Mouse (Mus musculus): ENCODE measurements at regions not wholly inside any gene's neighbourhood (a gene's known extent, or its start where the extent isn't known, plus 50 kb on each side); places are given as distances from the start of the nearest gene placed in this dataset.
A peak's percentile ranks its signal among the peaks of the same experiment; 100 is the strongest.

- Histone ChIP-seq H3K9ac (replicated peaks; ENCODE audit: low read length, poor library complexity, severe bottlenecking) (no peak overlapping the region), H3K27me3 (ENCODE audit: insufficient read depth, low read length) (no peaks in the 10 kb centered on the region), H3K36me3 (ENCODE audit: insufficient read depth, low read length) (no peaks in the 10 kb centered on the region), H3K4me2 (ENCODE audit: low read depth, low read length, poor library complexity, severe bottlenecking) (no peak overlapping the region), H3K27ac (ENCODE audit: low read depth, low read length) (no peak overlapping the region), H3K9me3 (ENCODE audit: low read length) (no peaks in the 10 kb centered on the region), H3K4me1 (ENCODE audit: insufficient read depth, low read length) (no peaks in the 10 kb centered on the region), H3K4me3 (ENCODE audit: low read depth, low read length) (no peak overlapping the region)
- no peak for TF ChIP-seq CTCF (IDR thresholded peaks at IDR 0.05)
- WGBS = 10% methylated on average over 1 of the region's 1 CpGs
- ATAC-seq (ENCODE audit: low FRiP score) (no peak), DNase-seq (ENCODE audit: low spot score) (no peak)
These were observed 653.6 kb downstream of the Bcl11a start for GRCm38 (mm10) chr11:24731431-24731830.

GRCm38 (mm10) chr11:24739710-24740255, 661.9 kb downstream of the Bcl11a start:
- DNase-seq (ENCODE audit: low spot score) = peak; percentile 34
- no peak for TF ChIP-seq CTCF (IDR thresholded peaks at IDR 0.05)
- no peaks in the 10 kb centered on the region; the same call in none of the 2 replicates for H3K4me1 ChIP-seq (ENCODE audit: insufficient read depth, low read length)

GRCm38 (mm10) chr11:24740466-24740865, 662.6 kb downstream of the Bcl11a start:
- H3K4me3 ChIP-seq (ENCODE audit: low read depth, low read length) = no peak overlapping the region
- DNase-seq (ENCODE audit: low spot score) (no peak), ATAC-seq (ENCODE audit: low FRiP score) (no peak)
- no peak overlapping the region for H3K27ac ChIP-seq (ENCODE audit: low read depth, low read length)
- H3K4me1 ChIP-seq (ENCODE audit: insufficient read depth, low read length) = no peaks in the 10 kb centered on the region; the same call in none of the 2 replicates
- H3K27me3 ChIP-seq (ENCODE audit: insufficient read depth, low read length) = no peaks in the 10 kb centered on the region
- no peak for TF ChIP-seq CTCF (IDR thresholded peaks at IDR 0.05)
- H3K9ac ChIP-seq (replicated peaks; ENCODE audit: low read length, poor library complexity, severe bottlenecking) = no peak overlapping the region
- H3K36me3 ChIP-seq (ENCODE audit: insufficient read depth, low read length) = no peaks in the 10 kb centered on the region
- 25% methylated on average over 2 of the region's 2 CpGs for WGBS
- no peak overlapping the region for H3K4me2 ChIP-seq (ENCODE audit: low read depth, low read length, poor library complexity, severe bottlenecking)
- no peaks in the 10 kb centered on the region for H3K9me3 ChIP-seq (ENCODE audit: low read length)

More at GRCm38 (mm10) chr11:24739710-24740255, 661.9 kb downstream of the Bcl11a start:
- Histone ChIP-seq H3K4me2 (ENCODE audit: low read depth, low read length, poor library complexity, severe bottlenecking) (peak overlapping the region; percentile 49), H3K27me3 (ENCODE audit: insufficient read depth, low read length) (no peaks in the 10 kb centered on the region), H3K9ac (replicated peaks; ENCODE audit: low read length, poor library complexity, severe bottlenecking) (peak overlapping the region; percentile 42; the same call in 1 of the 2 replicates), H3K4me3 (ENCODE audit: low read depth, low read length) (peak overlapping the region; percentile 12; the same call in 1 of the 2 replicates), H3K36me3 (ENCODE audit: insufficient read depth, low read length) (no peaks in the 10 kb centered on the region), H3K9me3 (ENCODE audit: low read length) (no peaks in the 10 kb centered on the region), H3K27ac (ENCODE audit: low read depth, low read length) (peak overlapping the region; percentile 67)
- peak; percentile 39; the same call in 1 of the 2 replicates for ATAC-seq (ENCODE audit: low FRiP score)
- WGBS = 1% methylated on average over 14 of the region's 14 CpGs

- H3K4me1 ChIP-seq (ENCODE audit: insufficient read depth, low read length) = no peaks in the 10 kb centered on the region; the same call in none of the 2 replicates
- WGBS = 32% methylated on average over 8 of the region's 8 CpGs
- DNase-seq (ENCODE audit: low spot score) (peak; percentile 26), ATAC-seq (ENCODE audit: low FRiP score) (no peak)
- peak overlapping the region; percentile 30 for H3K4me2 ChIP-seq (ENCODE audit: low read depth, low read length, poor library complexity, severe bottlenecking)
- H3K27ac ChIP-seq (ENCODE audit: low read depth, low read length) = 0 out of 2 replicates have a peak overlapping the region, but pooled peaks have one; percentile 32
- H3K27me3 ChIP-seq (ENCODE audit: insufficient read depth, low read length) = no peaks in the 10 kb centered on the region
- no peak overlapping the region for H3K4me3 ChIP-seq (ENCODE audit: low read depth, low read length)
- H3K9me3 ChIP-seq (ENCODE audit: low read length) = no peaks in the 10 kb centered on the region
- H3K36me3 ChIP-seq (ENCODE audit: insufficient read depth, low read length) = no peaks in the 10 kb centered on the region
- TF ChIP-seq CTCF (IDR thresholded peaks at IDR 0.05) = no peak
- peak overlapping the region; percentile 29; the same call in 1 of the 2 replicates for H3K9ac ChIP-seq (replicated peaks; ENCODE audit: low read length, poor library complexity, severe bottlenecking)
These were observed 664.7 kb downstream of the Bcl11a start for GRCm38 (mm10) chr11:24742561-24742960.

- TF ChIP-seq CTCF (IDR thresholded peaks at IDR 0.05) = peak; percentile 29; the same call in 1 of the 2 replicates
- H3K27ac ChIP-seq (ENCODE audit: low read depth, low read length) = no peak overlapping the region
- 38% methylated on average over 1 of the region's 1 CpGs for WGBS
These were observed 665.6 kb downstream of the Bcl11a start for GRCm38 (mm10) chr11:24743439-24743838.

GRCm38 (mm10) chr11:24745841-24746240, 668.0 kb downstream of the Bcl11a start:
- ATAC-seq (ENCODE audit: low FRiP score) = no peak

More at GRCm38 (mm10) chr11:24743439-24743838, 665.6 kb downstream of the Bcl11a start:
- Histone ChIP-seq H3K36me3 (ENCODE audit: insufficient read depth, low read length) (no peaks in the 10 kb centered on the region), H3K9ac (replicated peaks; ENCODE audit: low read length, poor library complexity, severe bottlenecking) (no peak overlapping the region), H3K4me3 (ENCODE audit: low read depth, low read length) (no peak overlapping the region), H3K4me1 (ENCODE audit: insufficient read depth, low read length) (no peaks in the 10 kb centered on the region; the same call in none of the 2 replicates), H3K9me3 (ENCODE audit: low read length) (no peaks in the 10 kb centered on the region), H3K27me3 (ENCODE audit: insufficient read depth, low read length) (no peaks in the 10 kb centered on the region), H3K4me2 (ENCODE audit: low read depth, low read length, poor library complexity, severe bottlenecking) (no peak overlapping the region)
- no peak for DNase-seq (ENCODE audit: low spot score)
- ATAC-seq (ENCODE audit: low FRiP score) = no peak

More at GRCm38 (mm10) chr11:24745841-24746240, 668.0 kb downstream of the Bcl11a start:
- H3K9ac ChIP-seq (replicated peaks; ENCODE audit: low read length, poor library complexity, severe bottlenecking) = no peak overlapping the region
- no peaks in the 10 kb centered on the region for H3K9me3 ChIP-seq (ENCODE audit: low read length)
- no peak overlapping the region for H3K27ac ChIP-seq (ENCODE audit: low read depth, low read length)
- no peak for TF ChIP-seq CTCF (IDR thresholded peaks at IDR 0.05)
- no peak overlapping the region for H3K4me3 ChIP-seq (ENCODE audit: low read depth, low read length)
- H3K36me3 ChIP-seq (ENCODE audit: insufficient read depth, low read length) = no peaks in the 10 kb centered on the region
- no peak for DNase-seq (ENCODE audit: low spot score)
- H3K4me2 ChIP-seq (ENCODE audit: low read depth, low read length, poor library complexity, severe bottlenecking) = no peak overlapping the region
- WGBS = 82% methylated on average over 4 of the region's 4 CpGs
- H3K4me1 ChIP-seq (ENCODE audit: insufficient read depth, low read length) = no peaks in the 10 kb centered on the region; the same call in 1 of the 2 replicates
- no peaks in the 10 kb centered on the region for H3K27me3 ChIP-seq (ENCODE audit: insufficient read depth, low read length)
